Mouse (Mus musculus): ENCODE results near the gene Ubac1.

Gene Ubac1

GRCm38 (mm10) chr2:25949291-25949690 lies 72.3 kb downstream of the Ubac1 start:
- no peak for DNase-seq
